Mouse (Mus musculus) neural tube, embryonic 11.5 days (tissue): ENCODE data around the gene Olfr577. TPM values are rescaled to one million over a fixed set of nuclear protein-coding genes. Genes with fewer than 3 reads are reported as not detected.

Experiments
- ATAC-seq: fragments of 200-750 bp; cut with Nextera tagmentation; 2 replicates; pipeline ENCODE4 v1.8.0; 2017; ENCODE audit warnings: moderate number of reproducible peaks, mild to moderate bottlenecking, moderate TSS enrichment, moderate library complexity; ENCODE audit not compliant: insufficient read depth, low FRiP score, low TSS enrichment
- DNase-seq: peaks from one replicate; pipeline ENCODE4 v3.0.0-alpha.2; 2015; ENCODE audit warnings: low spot score
- H3K27ac ChIP-seq: fragments of 300-500 bp; sonication (generic); 2 replicates; pipeline ENCODE4 v1.5.1; 2014; ENCODE audit warnings: low read depth, mild to moderate bottlenecking, low read length
- H3K27me3 ChIP-seq: fragments of 300-500 bp; sonication (generic); 2 replicates; pipeline ENCODE4 v1.6.1; 2014; ENCODE audit warnings: mild to moderate bottlenecking, low read length, mixed read lengths; ENCODE audit not compliant: control insufficient read depth, insufficient read depth
- H3K36me3 ChIP-seq: fragments of 300-500 bp; sonication (generic); 2 replicates; pipeline ENCODE4 v1.6.1; 2014; ENCODE audit warnings: mild to moderate bottlenecking, low read length, moderate library complexity, mixed read lengths; ENCODE audit not compliant: control insufficient read depth, insufficient read depth
- H3K4me1 ChIP-seq: fragments of 300-500 bp; sonication (generic); 2 replicates; pipeline ENCODE4 v1.6.1; 2014; ENCODE audit warnings: low read length, mixed read lengths; ENCODE audit not compliant: control insufficient read depth, insufficient read depth
- H3K4me2 ChIP-seq: fragments of 300-500 bp; sonication (generic); 2 replicates; pipeline ENCODE4 v1.6.1; 2014; ENCODE audit warnings: low read depth, mild to moderate bottlenecking, moderate library complexity
- H3K4me3 ChIP-seq: fragments of 300-500 bp; sonication (generic); 2 replicates; pipeline ENCODE4 v1.5.1; 2014; ENCODE audit warnings: low read depth, low read length
- H3K9ac ChIP-seq: fragments of 300-500 bp; sonication (generic); 2 replicates; pipeline ENCODE4 v1.6.1; 2014; ENCODE audit warnings: mild to moderate bottlenecking, low read length
- H3K9me3 ChIP-seq: fragments of 300-500 bp; sonication (generic); 2 replicates; pipeline ENCODE4 v1.6.1; 2016; ENCODE audit warnings: low read length; ENCODE audit not compliant: control insufficient read depth
- WGBS: fragments of 180-500 bp; shearing (Covaris S2); extraction: QIAGEN DNeasy Blood & Tissue Kit; methylation state at CpG from one replicate; pipeline ENCODE4 v1.1.7; 2014; 5-methylcytosine and 5-hydroxymethylcytosine counted together
- polyA plus RNA-seq: library from polyadenylated mRNA; unstranded; fragments of >200 nt; fragmentation: Nextera tagmentation; extraction: Ambion mirVana; gene quantifications from 2 replicates; pipeline ENCODE4 v1.2.1, GENCODE M21; 2014

The Olfr577 gene
- polyA plus RNA-seq, result not detected in 2 replicates

DNA sequence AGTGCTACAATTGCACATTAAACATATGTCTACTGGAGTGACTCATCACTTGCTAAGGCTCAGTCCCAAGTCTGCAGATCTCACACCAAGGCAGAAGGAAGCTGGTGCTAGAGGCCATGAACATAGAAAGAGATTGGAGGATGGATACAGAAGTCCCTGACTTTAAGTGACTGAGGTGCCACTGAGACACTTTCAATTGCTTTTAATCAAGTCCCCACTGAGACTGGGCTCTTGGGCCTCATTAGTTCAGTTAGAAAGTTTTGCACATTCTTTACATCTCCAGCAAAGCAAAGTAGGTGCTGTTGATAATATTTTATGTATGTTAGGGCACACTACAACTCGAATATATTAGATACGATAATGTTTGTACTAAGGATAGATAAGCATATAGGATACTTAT, at the start of gene Olfr577:
Gene Olfr577, minus strand, starts transcription at position 101 of the 400 bp plus-strand sequence.
- Histone ChIP-seq H3K9me3 (no peaks in the 10 kb centered on the region), H3K36me3 (no peaks in the 10 kb centered on the region), H3K27me3 (no peaks in the 10 kb centered on the region), H3K4me2 (no peak within 1 kb of the TSS), H3K27ac (no peak within 1 kb of the TSS), H3K9ac (no peak within 1 kb of the TSS), H3K4me1 (no peaks in the 10 kb centered on the region), H3K4me3 (no peak within 1 kb of the TSS)
- WGBS, result 87% methylated on average over 2 of the region's 2 CpGs
- no peak for DNase-seq
- no peak for ATAC-seq

DNA sequence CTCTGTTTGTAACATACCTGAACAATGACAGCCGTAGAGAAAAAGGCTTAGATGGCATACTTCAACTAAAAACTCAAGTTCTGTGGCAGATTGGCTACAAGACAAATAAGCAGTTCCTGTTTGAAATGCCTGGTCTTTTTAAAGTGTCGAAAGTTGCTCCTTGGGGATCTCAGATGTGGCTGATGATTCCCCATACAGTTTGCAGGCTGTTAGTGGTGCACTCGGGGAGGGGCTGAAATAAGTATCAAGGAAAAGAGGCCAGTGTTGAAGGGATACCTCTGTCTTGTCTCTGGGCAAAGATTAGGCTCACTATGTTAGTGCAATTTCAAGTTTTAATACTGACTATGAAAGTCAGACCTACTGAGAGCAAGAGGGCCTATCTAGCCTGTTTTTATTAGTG, 13.5 kb upstream of the Olfr577 start, which contains the start of gene Olfr578:
Gene Olfr578, minus strand, starts transcription at position 101 of the 400 bp plus-strand sequence.
- H3K9me3 ChIP-seq, result no peaks in the 10 kb centered on the region
- no peaks in the 10 kb centered on the region for H3K27me3 ChIP-seq
- ATAC-seq (no peak), DNase-seq (no peak)
- H3K9ac ChIP-seq, result no peak within 1 kb of the TSS
- H3K4me1 ChIP-seq, result no peaks in the 10 kb centered on the region
- no peak within 1 kb of the TSS for H3K4me2 ChIP-seq
- H3K36me3 ChIP-seq, result no peaks in the 10 kb centered on the region
- 76% methylated on average over 3 of the region's 3 CpGs for WGBS
- no peak within 1 kb of the TSS for H3K27ac ChIP-seq
- no peak within 1 kb of the TSS for H3K4me3 ChIP-seq

DNA sequence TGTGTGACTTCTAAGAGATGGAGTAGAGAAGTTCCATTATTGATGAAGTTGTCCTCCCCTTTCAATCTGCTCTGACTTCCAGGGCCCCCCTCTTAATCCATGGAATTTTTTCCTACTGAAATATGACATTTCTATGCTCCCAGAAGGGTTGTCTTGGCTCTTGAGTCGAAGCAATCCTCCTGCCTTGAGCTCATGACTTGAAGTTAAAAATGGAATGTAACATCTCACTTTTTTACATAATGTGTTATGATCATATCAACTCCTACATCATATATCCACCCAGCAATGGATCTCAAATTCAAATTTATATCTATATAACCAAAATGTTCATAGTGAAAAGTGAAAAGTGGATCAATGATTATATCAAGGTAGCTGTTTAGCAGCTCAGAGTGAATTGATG, 1.3 kb downstream of the Olfr577 start:
- DNase-seq (no peak), ATAC-seq (no peak)
- Histone ChIP-seq H3K9me3 (no peaks in the 10 kb centered on the region), H3K4me3 (no peak overlapping the region), H3K4me1 (no peaks in the 10 kb centered on the region), H3K9ac (no peak overlapping the region), H3K27me3 (no peaks in the 10 kb centered on the region), H3K36me3 (no peaks in the 10 kb centered on the region), H3K27ac (no peak overlapping the region), H3K4me2 (no peak overlapping the region)
- 47% methylated on average over 1 of the region's 1 CpGs for WGBS

DNA sequence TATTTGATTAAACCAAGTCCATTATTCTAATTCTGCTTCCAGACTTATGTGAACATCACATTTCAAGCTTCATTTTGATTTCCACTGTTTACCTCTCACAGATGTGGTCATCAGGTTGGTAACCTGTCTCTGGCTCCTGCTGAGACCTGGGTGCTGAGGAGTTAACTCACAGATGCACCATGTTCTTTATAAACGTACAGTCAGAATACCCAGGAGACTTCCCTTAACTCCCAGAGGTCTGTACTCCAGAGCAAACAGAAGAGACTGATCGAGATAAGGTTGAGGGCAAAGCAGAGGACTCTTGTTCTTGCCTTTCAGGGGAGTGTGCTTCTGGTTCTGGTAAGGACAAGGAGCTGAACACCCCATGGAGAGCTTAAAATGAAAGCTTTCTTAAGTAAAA, 13.4 kb downstream of the Olfr577 start, which contains the start of gene Olfr576:
Gene Olfr576, plus strand, starts transcription at position 301 of the 400 bp plus-strand sequence.
- H3K9ac ChIP-seq, result no peak within 1 kb of the TSS
- no peak within 1 kb of the TSS for H3K4me3 ChIP-seq
- no peaks in the 10 kb centered on the region for H3K27me3 ChIP-seq
- WGBS, result 49% methylated on average over 2 of the region's 2 CpGs
- H3K4me1 ChIP-seq, result no peaks in the 10 kb centered on the region
- no peaks in the 10 kb centered on the region for H3K9me3 ChIP-seq
- no peaks in the 10 kb centered on the region for H3K36me3 ChIP-seq
- no peak within 1 kb of the TSS for H3K27ac ChIP-seq
- ATAC-seq (no peak), DNase-seq (no peak)
- H3K4me2 ChIP-seq, result no peak within 1 kb of the TSS

DNA sequence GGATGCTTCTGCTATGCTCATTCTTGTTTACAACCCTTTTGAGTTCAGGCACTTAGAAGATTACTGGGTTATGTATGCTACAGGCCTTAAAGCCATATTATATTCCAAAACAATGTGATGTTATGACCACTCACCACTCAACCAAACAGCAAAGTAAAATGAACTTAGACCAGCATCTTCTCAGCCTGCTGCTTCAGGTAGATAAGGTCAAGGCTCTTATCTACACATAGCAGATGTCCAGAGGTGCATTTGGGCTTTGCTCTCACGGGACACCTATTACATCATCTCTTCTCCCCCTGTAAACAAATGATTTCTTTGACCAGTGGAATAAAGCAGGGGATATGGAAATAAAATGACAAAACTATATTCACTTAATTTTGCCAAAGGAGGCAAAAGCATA, 17.1 kb downstream of the Olfr577 start, which contains the start of gene Olfr575:
Gene Olfr575, minus strand, starts transcription at position 183 of the 400 bp plus-strand sequence.
- Histone ChIP-seq H3K36me3 (no peaks in the 10 kb centered on the region), H3K27ac (no peak within 1 kb of the TSS), H3K9ac (no peak within 1 kb of the TSS), H3K4me1 (no peaks in the 10 kb centered on the region), H3K27me3 (no peaks in the 10 kb centered on the region), H3K9me3 (no peaks in the 10 kb centered on the region), H3K4me2 (no peak within 1 kb of the TSS), H3K4me3 (no peak within 1 kb of the TSS)
- ATAC-seq (no peak), DNase-seq (no peak)
- 76% methylated on average over 1 of the region's 1 CpGs for WGBS

DNA sequence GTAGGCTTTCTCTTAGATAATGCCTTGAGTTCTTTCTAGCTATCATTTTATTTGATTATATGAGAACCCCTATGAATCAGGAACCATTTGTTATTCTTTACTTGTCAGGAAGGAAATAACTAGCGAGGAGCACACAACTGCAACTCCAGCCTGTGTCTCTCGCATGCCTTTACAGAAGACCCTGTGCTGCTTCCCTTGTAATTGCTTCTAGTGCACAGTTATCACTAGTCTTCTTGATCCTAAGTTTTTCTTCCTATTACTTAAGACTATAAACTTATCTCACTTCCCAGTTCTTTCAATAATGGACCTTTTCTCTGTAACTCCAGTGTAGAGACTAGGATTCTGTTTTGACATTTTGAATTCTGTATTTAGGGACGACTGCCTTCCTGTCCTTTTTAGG, 17.6 kb downstream of the Olfr577 start:
- H3K27ac ChIP-seq, result no peak overlapping the region
- H3K36me3 ChIP-seq, result no peaks in the 10 kb centered on the region
- no peaks in the 10 kb centered on the region for H3K9me3 ChIP-seq
- ATAC-seq, result no peak
- H3K4me1 ChIP-seq, result no peaks in the 10 kb centered on the region
- WGBS, result 81% methylated on average over 3 of the region's 3 CpGs
- no peak overlapping the region for H3K9ac ChIP-seq
- H3K27me3 ChIP-seq, result no peaks in the 10 kb centered on the region
- H3K4me3 ChIP-seq, result no peak overlapping the region
- H3K4me2 ChIP-seq, result no peak overlapping the region
- no peak for DNase-seq

DNA sequence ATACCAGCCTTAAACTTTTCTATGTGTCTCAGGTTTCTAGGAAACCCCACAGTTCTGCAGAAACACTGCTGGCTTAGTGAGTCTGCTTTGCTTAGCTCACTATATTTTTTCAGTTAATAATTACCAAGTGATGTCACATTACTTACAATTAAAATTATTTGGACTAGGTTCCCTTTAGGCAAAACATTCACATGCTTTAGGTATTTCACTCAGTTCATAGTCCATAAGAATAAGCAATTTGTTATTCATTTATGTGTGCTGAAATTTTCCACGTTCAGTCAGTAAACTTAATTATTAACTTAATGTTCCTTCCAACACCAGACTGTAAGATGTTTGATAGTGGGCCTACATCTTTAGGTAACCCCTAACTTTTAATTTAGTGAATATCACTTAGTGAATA, 25.0 kb downstream of the Olfr577 start:
- Histone ChIP-seq H3K4me2 (no peak overlapping the region), H3K4me3 (no peak overlapping the region), H3K27me3 (no peaks in the 10 kb centered on the region), H3K4me1 (no peaks in the 10 kb centered on the region), H3K9ac (no peak overlapping the region), H3K36me3 (no peaks in the 10 kb centered on the region), H3K27ac (no peak overlapping the region), H3K9me3 (no peaks in the 10 kb centered on the region)
- 68% methylated on average over 1 of the region's 1 CpGs for WGBS
- ATAC-seq (no peak), DNase-seq (no peak)

DNA sequence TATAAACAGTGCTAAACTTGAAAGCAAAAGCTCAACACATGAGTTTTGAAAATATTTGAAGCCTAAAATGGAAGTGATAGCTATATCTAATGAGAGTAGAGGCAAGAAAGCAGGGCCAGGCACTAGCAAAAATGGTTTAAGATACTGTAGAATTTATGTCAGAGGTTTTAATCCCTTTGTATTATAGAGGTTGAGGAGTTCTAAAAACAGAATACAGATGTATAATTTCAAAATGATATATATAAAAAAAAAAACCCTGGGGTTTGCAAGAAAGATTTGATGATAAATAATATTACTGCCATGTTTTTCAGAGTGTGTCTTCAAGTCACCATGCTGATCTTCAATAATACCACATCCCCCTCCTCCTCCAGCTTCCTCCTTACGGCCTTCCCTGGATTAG, 27.6 kb downstream of the Olfr577 start, which contains the start of gene Olfr574:
Gene Olfr574, plus strand, starts transcription at position 301 of the 400 bp plus-strand sequence.
- Histone ChIP-seq H3K9me3 (no peaks in the 10 kb centered on the region), H3K4me1 (no peaks in the 10 kb centered on the region), H3K36me3 (no peaks in the 10 kb centered on the region), H3K27me3 (no peaks in the 10 kb centered on the region), H3K4me3 (no peak within 1 kb of the TSS), H3K4me2 (no peak within 1 kb of the TSS), H3K27ac (no peak within 1 kb of the TSS), H3K9ac (no peak within 1 kb of the TSS)
- WGBS, result 96% methylated on average over 1 of the region's 1 CpGs
- DNase-seq (no peak), ATAC-seq (no peak)

DNA sequence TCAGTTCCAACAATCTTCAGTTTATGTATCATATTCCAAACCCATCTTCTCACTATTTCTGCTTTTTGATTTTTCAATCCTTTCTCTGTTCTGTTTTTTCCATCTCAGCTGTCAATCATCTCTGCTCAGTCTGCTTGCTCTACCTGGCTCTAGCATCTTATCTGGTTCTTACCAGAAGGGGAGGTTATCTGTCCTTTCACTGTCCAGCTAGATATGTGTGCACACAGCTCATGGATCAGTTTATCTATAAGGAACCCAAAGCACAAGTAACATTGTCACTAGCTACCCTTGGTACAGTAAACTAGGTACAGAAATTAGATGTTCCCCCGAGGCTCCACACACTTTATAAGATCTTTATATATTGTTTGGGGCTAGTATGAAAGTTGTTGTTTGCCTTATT, 32.3 kb downstream of the Olfr577 start:
- Histone ChIP-seq H3K4me2 (no peak overlapping the region), H3K36me3 (no peaks in the 10 kb centered on the region), H3K27ac (no peak overlapping the region), H3K27me3 (no peaks in the 10 kb centered on the region), H3K4me1 (no peaks in the 10 kb centered on the region), H3K4me3 (no peak overlapping the region), H3K9ac (no peak overlapping the region), H3K9me3 (no peaks in the 10 kb centered on the region)
- ATAC-seq, result no peak
- DNase-seq, result no peak
- WGBS, result 75% methylated on average over 1 of the region's 1 CpGs
